Mouse (Mus musculus) heart, adult 8-10 months (tissue): Measurements from ENCODE around the gene Iqck. TPM values are rescaled to one million over a fixed set of nuclear protein-coding genes. Genes with fewer than 3 reads are reported as not detected.

Source experiments
- DNase-seq: peaks from one replicate; pipeline ENCODE4 v3.0.0; 2022; ENCODE audit warnings: low spot score
- total RNA-seq, 4 experiments: library from RNA; stranded (reverse); gene quantifications; 2 replicates each; pipeline ENCODE4 v1.2.4; 2022

Iqck gene
- total RNA-seq, 4 experiments from 2014 or later, result 0.32 to 0.72 (median 0.49) TPM

DNA sequence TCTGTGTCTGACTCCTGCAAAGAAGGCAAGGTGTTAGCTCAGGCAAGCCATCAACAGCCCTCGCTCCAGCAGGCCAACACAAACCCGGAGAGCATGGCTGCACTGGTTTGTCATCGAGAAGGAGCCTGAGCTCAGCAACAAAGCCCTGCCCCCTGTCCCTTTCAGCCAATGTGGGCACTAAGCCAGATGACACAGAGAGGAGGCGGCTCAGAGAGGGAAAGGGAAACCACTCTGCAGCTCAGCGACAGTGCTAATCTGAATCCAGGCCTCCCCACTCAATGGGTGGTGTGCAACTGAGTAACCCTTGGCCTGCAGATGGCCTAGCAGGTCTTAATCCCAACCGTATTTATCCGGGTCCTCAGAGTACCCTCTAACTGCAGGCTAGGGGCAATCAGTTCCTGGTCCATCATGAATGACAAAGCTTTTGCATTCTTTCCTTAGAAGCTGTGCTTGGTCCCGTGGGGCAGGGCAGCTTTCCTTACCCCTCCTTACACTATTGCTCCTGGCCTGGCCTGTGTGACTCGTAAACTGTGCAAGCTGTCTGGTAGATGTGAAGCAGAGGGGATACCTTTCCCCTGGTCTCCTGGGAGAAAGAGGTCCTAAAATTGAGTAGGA, 4.8 kb upstream of the Iqck start:
- no peak for DNase-seq

DNA sequence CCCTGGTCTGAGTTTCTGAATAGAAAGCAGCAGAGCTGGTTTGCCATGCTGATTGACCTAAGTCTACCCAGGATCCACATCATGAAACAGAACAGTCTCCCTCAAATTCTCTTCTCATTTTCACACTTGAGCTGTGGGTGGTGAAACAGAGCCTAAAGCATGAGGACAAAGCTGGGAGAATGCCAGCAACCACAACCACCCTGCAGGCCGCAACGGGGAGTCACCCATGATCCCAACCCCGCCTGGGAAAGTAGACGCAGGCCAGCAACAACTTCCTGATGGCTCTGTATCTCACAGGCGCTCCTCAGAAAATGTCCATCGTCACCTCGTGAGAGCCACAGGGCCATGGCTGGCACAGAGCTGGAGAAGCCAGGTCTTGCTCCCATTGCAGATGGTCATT, 4.0 kb upstream of the Iqck start:
- no peak for DNase-seq

DNA sequence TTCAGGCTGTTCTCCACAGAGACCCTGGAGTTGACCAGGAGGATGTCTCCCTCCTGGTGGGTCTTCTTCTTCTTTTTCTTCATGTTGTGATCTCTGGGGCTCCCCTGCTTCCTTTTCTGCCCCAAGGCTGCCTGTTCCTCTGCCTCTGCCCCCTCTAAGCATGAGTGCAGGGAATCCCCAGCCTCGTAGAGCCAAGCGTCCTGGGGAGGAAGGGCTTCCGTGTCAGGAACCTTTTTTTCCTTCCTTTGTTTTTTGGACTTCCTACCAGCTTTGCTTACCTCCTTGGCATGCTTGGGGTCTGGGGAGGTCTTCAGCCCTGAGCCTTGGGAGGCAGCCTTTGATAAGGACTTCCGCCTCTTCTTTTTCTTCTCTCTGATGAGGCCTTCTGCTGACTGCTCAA, 2.9 kb upstream of the Iqck start:
- DNase-seq, result no peak

DNA sequence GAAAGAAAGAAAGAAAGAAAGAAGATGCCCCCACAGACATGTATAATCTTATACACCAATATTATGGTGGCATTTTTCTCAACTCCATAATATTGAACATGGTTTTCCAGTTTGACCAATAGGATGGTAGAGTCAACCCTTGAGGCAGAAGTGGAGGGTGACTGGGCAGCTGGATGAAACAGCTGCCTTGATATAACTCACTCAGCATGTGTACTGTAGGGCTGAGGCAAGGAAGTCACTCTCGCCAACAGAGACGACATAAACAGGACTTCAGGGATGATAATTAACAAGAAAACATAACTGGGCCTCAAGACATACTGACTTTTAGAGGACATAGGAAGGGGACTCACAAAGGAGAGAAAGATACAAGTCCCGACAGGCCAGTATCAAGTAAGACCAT, 946 bp upstream of the Iqck start:
- no peak for DNase-seq

DNA sequence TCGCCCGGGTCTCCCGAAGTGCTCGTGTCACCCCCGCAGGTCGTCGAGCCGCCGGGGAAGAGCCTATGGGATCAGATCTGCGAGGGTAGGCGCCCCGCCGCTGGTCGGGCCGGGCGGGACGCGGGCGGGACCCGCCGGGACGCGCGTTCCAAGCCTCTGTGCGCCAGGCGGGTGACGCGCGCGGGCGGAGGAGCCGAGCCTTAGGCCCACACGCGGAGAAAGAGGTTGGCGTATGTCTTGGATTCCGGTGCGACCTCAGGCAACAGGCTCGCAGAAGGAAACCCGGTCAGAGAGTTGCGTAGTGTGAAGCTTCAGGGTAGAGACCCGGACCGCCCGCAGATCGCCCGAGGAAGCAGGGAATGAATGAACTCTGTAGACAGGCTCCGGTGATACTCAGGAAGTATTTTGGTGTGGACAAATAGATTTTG, 339 bp downstream of the Iqck start, which contains the start of gene Knop1:
Knop1 (minus strand) TSS at position 378 of the 428 bp plus-strand sequence.
- no peak for DNase-seq

DNA sequence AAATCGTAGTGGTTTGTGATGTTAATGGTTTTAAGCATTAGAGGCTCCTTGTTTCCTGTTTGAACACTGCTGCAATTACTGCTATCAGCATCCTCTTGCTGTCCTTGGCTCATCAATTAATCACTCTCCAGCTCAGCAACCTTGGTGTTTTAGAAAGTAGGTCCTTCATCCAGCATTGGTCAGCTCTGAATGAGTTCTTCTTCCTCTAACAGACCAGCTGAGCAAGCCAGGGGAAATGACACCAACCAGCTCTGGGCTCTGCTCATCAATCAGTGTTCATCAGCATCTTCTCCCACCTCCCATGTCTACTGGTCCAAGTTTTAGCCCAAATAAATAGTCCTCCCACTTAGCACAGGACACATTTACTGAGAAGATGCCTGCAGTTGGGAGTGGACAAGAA, 3.1 kb downstream of the Iqck start:
- DNase-seq, result no peak

DNA sequence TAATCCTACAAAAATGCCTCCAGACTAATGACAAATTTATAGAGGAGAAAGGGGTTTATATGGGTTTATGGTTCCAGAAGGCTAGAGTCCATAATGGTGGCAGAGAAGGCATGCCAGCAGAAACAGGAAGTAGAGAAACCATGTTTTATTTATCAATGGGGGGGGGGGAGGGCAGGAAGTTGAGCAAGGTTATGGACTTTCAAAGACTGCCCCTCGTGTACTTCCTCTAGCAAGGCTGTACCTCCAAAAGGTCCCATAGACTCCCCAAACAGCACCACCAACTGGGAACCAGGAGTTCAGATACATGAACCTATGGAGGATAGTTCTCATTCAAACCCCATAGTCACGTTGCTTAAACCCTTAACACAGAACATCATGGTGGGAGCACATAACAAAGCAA, 9.8 kb downstream of the Iqck start:
- DNase-seq, result no peak

DNA sequence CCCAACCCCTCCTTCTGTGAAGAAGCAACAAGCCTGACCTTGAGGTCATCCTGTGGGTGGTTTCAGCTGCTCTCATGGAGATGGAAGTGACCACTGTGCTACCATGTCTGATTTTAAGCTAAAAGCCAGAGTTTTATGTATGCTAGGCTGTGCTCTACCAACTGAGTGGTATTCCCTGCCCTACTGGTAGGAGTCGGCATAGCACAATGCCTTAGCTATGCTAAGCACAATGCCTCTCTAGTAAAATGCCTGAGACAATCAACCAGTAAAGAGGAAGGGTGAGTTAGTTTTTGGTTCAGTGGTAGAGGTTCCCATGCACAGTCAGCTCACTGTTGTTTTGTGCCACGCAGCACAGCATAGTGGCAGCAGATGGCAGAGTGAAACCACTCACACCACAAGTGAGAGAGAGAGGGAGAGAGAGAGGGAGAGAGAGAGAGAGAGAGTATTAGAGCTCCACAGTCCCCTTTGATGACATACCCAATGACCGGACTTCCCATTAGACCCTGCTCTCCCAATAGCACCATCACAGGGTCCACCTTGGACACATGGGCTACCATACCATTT, 24.0 kb downstream of the Iqck start:
- DNase-seq, result no peak

DNA sequence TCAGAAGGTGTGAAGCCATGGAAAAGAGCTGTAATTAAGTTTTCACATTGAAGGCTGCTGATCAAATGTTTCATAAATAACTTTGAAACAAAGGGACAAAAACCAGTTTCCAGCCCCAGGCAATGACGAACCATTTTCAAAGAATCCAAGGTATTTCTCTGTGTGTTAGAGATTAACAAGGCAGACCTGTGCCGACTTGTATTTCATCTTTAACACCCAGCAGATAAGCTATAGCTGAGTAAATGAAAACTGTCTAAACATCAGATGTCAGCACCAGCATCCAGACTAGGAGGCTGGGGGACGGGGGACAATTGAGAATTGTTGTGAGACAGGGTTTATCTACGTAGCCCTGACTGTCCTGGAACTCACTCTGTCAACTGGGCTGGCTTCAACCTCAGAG, 28.4 kb downstream of the Iqck start:
- no peak for DNase-seq

DNA sequence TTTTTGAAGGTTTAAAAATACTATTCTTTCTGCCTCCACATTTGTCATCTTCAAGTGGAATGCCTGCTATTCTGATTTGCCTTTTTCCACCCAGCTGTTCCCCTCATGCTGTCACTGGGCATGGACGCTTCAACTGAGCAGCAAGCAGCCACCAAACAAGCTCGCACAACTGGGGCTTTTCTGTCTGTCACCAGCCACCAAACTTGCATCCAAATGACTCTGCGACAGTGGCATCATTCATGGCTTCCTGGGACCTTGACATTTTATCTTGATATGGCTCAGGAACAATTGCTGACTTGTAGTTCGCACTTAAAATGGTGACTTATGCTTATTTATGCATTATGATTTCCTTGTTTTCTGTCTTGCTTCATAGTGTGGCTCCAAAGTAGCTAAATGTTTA, 29.4 kb downstream of the Iqck start:
- DNase-seq, result no peak

DNA sequence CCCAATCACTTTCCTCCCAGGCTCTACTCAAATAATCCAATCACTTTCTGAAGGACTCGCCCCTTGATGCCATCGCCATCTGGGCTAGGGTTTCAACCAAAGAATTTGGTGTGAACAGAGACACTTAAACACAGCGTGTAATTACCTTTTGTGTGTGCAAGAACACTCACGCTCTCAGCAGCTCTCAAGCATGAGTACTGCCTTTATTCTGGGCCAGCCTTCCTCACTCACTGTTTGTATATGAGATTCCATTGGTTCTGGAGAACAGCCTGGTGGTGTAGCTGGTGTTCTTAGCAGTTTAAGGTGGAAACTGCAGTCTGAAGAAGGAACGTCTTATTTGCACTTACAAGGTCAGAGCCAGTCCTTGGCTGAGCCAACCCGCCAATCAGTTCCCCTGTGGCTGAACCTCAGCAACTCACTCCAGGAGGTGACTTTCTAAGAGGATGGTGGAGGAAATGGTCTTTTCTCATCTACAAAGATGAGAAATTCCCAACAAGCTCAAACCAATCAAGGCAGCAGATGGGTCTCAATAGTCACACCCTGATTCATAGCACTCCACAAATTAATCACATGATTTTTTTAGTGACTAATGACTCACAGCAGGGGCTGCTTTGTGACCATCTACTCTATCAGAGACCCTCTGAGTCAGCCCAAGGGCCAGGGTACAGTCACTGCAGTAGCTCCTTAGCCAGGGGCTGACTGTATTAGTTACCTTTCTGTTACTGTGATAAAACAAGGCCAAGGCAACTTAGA, 31.9 kb downstream of the Iqck start:
- DNase-seq, result no peak

DNA sequence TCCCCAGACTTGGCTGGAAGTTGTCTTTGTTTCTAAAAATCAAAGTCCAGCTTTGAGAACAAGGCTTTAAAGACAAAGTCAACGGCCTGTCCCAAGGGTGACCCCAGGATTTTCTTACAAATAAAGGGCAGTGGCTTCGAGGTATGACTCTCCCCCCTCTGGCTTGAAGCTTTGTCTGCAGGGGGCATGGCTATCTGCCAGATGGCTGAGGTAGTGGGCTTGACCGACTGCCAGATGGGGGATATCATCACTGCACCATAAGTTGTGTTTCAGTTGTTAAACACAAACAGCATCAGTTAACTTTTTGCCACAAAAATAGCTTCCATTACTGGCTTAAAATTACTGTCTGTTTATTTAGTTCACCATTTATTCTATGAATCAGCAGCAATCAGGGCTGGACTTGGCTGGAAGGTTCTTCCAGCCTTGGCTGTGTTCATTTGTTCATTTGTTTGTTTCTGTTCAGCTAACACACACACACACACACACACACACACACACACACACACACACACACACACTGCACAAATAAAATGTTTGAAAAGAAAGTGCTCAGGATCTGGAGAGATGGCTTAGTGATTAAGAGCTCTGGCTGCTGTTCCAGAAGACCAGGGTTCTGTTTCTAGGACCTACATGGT, 33.6 kb downstream of the Iqck start:
- DNase-seq, result no peak

DNA sequence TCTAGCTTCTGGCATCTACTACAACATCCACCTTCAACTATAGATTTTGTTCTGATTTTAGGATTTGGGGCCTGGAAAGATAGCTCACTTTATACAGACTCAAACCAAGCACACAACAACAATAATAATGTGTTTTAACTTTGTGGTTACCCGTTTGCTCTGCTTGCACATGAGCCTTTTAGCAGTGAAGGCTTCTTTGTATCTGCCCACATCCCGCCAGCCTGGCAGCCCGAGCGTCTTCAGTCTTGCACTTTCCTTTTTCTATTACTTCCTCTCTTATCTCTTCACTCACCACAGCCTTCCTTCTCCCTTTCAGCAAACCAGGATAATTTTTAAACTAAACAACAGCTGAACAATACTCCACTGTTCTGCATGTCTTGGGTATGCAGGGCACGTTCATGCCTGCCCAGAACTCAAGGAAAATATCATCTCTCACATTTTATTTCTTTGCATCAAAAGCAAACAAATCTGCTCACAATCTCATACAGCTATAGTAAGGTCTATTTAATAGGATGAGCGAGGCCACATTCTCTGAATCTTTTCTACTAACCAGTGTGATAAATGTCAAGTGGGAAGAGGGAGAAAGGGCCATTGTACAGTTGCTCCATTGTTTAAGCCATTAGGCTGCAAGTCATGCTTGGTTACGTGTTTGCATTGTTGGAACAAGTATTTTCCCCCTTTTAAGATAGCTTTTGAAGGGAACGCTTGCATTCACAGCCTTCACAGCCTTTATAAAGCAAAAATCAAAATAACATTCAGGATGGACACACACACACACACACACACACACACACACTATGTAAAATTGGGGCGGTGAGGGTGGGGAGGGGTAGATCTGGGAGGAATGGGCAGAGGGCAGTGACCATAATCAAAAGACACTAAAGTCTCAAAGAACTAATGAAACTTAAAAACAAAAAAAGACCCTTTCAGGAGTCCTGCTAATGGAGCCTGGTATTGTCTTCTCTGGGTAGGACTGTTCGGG, 40.2 kb downstream of the Iqck start:
- DNase-seq, result no peak

DNA sequence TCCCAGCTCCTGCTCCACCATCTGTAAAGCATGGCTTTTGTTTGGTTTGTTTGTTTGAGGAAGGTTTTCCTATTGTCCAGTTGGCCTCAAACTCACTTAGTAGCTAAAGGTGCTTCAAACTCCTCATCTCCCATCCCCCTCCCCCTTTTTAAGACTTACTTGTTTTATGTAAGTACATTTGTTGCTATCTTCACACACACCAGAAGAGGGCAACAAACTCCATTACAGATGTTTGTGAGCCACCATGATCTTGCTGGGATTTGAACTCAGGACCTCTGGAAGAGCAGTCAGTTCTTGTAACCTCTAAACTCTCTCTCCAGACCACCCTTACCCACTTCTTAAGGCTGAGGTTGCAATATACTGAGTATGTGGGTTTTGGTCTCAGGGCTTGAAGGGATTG, 42.5 kb downstream of the Iqck start:
- DNase-seq, result no peak

DNA sequence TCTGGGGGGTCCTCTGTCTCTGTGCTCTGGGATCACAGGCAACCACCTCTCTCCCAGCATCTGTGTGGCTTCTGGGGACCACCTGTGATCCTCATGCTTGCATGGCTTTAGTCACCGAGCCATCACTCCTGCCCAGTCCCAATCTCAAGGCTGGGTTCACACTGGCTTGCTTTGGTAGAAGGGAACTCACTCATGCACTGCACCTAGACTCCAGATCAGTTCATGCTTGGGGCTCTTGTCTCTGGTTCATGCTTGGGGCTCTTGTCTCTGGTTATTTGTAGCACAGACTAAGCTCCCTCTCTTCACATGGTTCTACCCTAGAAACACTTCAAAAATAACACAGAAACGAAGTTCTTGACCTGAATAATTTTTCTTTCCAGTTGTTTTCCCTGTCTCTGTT, 44.5 kb downstream of the Iqck start:
- DNase-seq, result no peak

DNA sequence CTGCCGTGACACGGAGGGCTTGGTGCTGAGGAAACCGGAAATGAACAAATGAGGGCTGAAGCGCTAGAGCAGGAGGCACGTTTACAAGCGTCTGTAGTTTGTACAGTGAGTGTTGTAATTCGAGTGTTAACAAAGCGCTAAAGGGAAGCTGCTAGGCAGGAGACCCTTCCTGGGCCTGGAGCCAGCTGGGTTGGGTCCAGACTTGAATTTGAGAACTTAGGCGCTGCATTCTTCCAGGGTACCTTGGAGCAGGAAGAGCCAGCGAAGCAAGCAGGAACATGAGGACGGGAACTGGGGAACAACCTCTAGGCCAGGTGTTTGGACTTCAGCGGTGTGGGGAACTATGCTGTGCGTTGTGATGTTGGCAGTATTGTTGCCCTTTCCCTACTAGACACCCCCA, 47.4 kb downstream of the Iqck start:
- DNase-seq, result no peak

DNA sequence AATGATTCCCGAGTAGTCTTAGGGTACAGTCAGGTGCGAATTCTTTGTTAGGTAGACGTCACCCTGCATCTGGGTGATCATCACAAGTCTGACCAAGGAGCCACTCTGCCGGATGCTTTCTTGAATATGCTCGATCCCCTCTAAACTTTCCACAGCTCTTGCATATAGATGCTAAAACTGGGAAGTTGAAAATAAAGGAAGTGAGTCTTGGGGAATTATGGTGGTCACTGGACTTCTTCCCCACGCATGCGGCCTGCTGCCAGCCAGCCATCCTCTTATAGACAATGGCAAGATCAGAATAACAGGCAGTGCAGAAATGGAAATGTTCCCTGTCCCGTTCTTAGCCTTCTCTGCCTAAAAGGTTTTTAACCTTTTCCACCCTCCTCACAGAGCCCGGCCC, 48.3 kb downstream of the Iqck start:
- no peak for DNase-seq

DNA sequence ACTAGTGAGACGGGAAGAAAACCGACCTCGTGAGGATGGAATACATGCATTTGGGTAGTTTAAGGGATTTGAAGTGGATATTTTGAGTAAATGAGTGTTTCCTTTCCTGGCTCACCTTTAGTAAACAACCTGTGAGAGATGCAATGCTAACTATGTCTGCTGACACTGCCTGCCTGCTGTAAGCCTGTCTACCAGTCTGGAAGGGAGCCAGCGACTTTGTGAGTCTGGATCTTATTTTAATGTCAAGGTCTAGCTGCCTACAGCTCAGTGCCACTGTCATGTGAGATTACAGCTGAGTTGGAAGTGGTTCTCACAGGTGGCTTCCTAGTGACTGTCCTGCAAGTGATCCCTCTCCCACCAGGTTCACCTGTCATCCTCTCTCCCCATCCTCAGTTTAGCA, 49.0 kb downstream of the Iqck start:
- no peak for DNase-seq

DNA sequence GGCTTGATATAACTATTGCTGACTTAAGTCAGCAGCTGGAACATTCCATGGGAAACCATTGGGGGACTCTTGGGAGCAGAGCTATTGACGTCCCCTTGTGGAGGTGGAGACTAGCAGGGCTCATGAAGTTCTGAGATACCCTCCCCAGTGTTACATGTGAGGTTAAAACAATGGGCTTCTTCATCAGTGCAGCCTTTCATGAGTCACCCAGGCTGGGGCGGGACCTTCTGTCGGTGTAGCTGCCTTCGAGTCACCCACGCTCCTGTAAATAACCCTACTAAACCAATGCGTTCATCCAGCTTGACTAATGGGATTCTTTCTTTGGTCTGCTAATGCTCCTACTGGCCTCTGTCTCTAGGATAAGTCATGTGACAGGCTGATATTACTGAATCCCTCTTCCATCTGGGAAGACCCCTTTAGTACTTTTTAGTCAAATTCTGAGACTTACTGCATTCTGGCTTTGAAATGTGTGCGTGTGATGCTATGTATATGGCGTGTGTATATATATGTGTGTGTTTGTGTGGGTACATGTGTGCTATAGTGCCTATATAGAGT, 53.5 kb downstream of the Iqck start:
- DNase-seq, result no peak

DNA sequence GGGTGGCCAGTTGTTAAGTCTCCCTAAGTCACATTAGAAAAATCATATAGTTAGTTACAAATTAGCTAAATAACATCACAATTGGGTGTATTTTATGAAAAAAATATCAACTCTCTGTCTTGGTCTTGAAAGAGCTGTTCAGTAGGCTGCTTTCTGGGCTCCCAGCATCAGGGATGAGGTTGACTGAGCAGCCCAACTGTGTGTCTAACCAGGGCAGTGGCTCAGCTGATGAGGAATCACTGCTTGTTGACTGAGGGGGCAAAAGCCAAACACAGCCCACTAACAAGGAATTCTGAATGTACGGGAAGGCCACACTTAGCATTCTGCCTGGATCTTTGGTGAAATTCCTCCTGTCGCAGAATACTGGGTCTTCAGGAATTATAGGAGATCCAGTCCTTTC, 54.9 kb downstream of the Iqck start:
- DNase-seq, result no peak

DNA sequence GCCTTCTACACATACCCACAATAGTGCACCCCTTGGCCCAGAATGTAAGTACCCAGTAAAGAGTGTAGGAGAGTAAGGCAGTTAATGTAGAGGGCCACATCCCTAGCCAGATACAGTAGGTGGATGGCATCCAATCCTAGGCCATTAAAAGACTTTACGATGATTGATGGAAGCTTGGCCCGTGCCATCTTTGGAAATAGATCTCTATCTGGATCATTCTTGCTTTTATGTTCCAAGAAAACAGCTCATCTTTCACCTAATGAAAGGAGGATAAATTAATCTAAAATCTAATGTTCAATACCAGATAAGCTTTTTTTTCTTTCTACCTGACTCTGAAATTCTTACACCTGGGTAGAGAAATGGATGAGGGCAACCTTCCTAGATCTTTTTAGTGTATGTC, 55.6 kb downstream of the Iqck start:
- no peak for DNase-seq
